Mouse (Mus musculus) sigmoid colon, adult 10 weeks (tissue): Measurements from ENCODE around the gene Acad9. TPM values are rescaled to one million over a fixed set of nuclear protein-coding genes. Genes with fewer than 3 reads are reported as not detected.

ENCODE experiments used
- polyA plus RNA-seq: library from polyadenylated mRNA; stranded (reverse); fragments of 350-450 nt; fragmentation: Illumina TruSeq; extraction: RNeasy Lipid Tissue Mini Kit (QIAGEN cat#74804); gene quantifications from one replicate; pipeline ENCODE4 v1.2.3, GENCODE M21; 2014; ENCODE audit warnings: low read depth, low replicate concordance

Gene Acad9
- polyA plus RNA-seq = 22.0 TPM

DNA sequence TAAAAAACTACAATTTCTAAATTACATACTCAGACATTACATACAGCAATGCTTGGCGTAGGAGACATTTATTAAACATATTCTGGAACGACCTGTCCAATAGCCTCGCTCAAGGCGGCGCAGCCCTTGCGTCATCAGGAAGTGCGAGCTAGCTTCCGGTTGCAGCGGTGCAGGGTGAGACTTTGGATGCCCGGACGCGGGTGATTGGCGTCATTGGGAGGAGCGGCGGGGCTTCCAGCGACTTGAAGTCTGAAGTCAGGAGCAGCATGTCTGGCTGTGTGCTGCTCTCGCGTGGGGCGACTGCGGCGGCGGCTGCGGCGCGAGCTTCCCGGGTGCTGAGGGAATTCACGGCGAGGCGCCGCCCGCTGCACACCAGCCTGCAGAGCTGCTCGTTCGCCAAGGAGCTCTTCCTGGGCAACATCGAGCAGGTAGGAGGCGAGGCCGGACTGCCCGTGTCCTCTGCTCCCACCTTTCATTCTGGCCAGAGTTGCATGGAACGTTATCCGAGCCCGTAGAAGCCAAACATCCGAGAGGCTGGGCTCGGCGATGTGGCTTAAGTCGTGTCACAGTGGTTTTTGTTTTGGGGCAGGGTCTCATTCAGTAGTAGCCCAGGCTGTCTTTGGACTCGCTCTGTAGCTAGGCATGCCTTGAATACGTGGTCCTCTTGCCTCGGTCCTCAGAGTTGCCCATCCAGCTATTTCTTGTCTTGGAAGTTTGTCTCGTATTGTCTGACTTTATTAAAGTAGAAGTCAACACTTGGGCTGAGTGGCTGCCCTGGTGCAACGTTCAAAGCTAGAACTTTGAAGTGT is at the start of gene Acad9:
Gene Acad9 (plus strand): TSS at position 137 of the 809 bp plus-strand sequence.

DNA sequence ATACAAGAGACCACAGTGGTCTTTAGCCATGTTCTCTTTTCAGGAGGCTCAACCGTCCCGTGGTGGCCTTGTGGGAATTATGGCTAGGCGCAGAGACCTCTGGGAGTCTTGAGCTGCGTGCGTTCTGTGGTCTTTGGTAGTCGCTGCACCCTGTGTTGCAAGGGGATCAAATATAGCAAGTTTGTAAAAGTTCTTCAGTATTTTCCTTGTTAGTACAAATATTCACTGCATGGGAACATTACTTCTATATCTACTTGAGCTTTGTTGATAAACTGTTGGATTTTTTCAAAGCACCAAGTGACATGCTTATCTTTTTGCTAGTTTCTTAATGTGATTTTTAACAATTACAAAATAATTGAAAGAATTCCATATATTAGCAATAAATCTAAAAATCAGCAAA is 12.3 kb upstream of the Acad9 start, which contains the start of gene Ccdc144b:
Gene Ccdc144b (minus strand): TSS at position 101 of the 400 bp plus-strand sequence.

Other genes starting within 250 kb of the Acad9 start
- 286 TPM for gene Dcun1d1, start 128.5 kb upstream of the Acad9 start, polyA plus RNA-seq
- gene Mccc1, start 65.3 kb upstream of the Acad9 start, polyA plus RNA-seq = 47.6 TPM
- not detected for gene Ccdc144b, start 12.4 kb upstream of the Acad9 start, polyA plus RNA-seq
- 16.0 TPM for gene D3Ertd254e, start 85.0 kb downstream of the Acad9 start, polyA plus RNA-seq
- gene Qrfpr, start 156.3 kb downstream of the Acad9 start, polyA plus RNA-seq = not detected